Mouse (Mus musculus): ENCODE data around the gene Map2k6. TPM values are rescaled to one million over a fixed set of nuclear protein-coding genes. Genes with fewer than 3 reads are reported as not detected.
A peak's percentile ranks its signal among the peaks of the same experiment; 100 is the strongest.

The Map2k6 gene
- polyA plus RNA-seq, 1 experiment from 2014 or later: 4.7 TPM

DNA sequence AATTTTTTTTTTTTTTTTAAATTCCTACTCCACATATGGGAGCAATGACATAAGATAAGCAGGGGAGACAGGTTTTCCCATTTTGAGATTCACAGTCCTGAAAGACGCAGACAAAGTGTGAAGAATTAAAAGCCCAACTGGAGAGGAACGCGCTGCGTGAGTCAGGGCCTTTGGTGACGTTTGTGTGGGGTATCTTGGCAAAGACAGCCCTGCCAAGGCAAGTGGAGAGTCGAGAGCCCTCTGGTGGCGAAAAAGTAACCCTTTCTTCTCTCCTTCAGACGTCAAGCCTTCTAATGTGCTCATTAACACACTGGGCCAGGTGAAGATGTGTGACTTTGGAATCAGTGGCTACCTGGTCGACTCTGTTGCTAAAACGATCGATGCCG is 97.1 kb downstream of the Map2k6 start:
- H3K9ac ChIP-seq (replicated peaks; ENCODE audit: low read depth): no peak overlapping the region
- 0 out of 2 replicates have a peak, but pooled peaks cover 3% of the 10 kb centered on the region for H3K4me1 ChIP-seq (ENCODE audit: insufficient read depth, low read depth, low read length)
- no peaks in the 10 kb centered on the region for H3K36me3 ChIP-seq (ENCODE audit: insufficient read depth, low read length)
- no peak overlapping the region for H3K4me3 ChIP-seq (ENCODE audit: low read depth, low read length)
- peak; percentile 71 for DNase-seq (ENCODE audit: low spot score)
- ATAC-seq: 0 out of 2 replicates have a peak, but pooled peaks have one; percentile 19
- no peak overlapping the region for H3K4me2 ChIP-seq (replicated peaks; ENCODE audit: low read depth, low read length)
- WGBS: 49% methylated on average over 12 of the region's 12 CpGs
- no peaks in the 10 kb centered on the region for H3K27me3 ChIP-seq (replicated peaks; ENCODE audit: insufficient read depth, low read length)
- no peak for TF ChIP-seq EP300 (IDR thresholded peaks at IDR 0.05)
- peak; percentile 72 for TF ChIP-seq CTCF (IDR thresholded peaks at IDR 0.05)
- H3K9me3 ChIP-seq (ENCODE audit: low read length): no peaks in the 10 kb centered on the region
- H3K27ac ChIP-seq (ENCODE audit: low read length): no peak overlapping the region

DNA sequence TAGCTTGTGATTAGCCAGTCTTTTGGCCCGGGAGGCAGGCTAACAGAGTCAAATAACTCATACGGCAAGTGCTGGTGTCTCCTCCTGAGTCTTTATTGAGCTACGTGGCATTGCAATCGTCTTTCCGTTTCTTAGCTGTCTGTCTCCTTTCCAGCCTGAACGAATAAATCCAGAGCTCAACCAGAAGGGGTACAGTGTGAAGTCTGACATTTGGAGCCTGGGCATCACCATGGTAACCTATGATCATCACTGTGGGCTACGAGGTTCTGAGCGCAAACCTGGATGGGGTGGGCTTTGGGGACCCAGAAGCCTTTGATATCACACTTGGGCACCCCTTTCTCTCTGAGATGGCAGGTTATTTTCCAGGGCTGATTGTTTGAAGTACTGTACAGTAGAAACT is 98.8 kb downstream of the Map2k6 start:
- H3K9ac ChIP-seq (replicated peaks; ENCODE audit: low read depth): no peak overlapping the region
- TF ChIP-seq EP300 (IDR thresholded peaks at IDR 0.05): no peak
- H3K27me3 ChIP-seq (replicated peaks; ENCODE audit: insufficient read depth, low read length): no peaks in the 10 kb centered on the region
- no peak overlapping the region for H3K4me3 ChIP-seq (ENCODE audit: low read depth, low read length)
- no peaks in the 10 kb centered on the region for H3K9me3 ChIP-seq (ENCODE audit: low read length)
- H3K36me3 ChIP-seq (ENCODE audit: insufficient read depth, low read length): no peaks in the 10 kb centered on the region
- ATAC-seq (no peak), DNase-seq (ENCODE audit: low spot score) (no peak)
- H3K27ac ChIP-seq (ENCODE audit: low read length): no peak overlapping the region
- H3K4me2 ChIP-seq (replicated peaks; ENCODE audit: low read depth, low read length): no peak overlapping the region
- WGBS: 87% methylated on average over 8 of the region's 8 CpGs
- H3K4me1 ChIP-seq (ENCODE audit: insufficient read depth, low read depth, low read length): 0 out of 2 replicates have a peak, but pooled peaks cover 3% of the 10 kb centered on the region

DNA sequence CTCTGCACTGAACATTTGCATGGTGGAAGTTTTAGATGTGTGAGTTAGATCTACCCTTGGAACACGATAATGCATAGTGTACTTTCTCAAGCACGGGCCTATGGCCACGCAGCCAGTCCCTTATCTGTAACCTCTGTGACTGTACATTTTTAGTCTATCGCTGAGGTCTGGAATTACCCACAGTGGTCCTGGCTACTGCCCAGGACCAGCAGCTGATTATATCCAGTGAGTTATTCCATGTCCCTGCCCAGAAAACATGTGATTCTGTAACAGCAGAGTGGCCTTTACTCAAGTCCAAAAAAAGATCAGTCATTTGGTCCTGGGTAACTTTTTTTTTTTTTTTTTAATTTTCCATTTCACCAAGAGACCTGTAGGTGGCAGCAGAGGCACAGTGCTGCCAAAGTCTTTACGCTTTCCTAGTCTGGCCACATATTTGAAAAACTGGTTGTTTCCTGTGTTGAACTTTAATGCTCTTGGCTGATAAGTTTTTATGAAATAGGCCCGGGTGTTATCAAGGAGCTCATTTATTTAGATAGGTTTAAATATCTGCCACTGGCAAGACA is 99.8 kb downstream of the Map2k6 start:
- H3K9ac ChIP-seq (replicated peaks; ENCODE audit: low read depth): no peak overlapping the region
- H3K9me3 ChIP-seq (ENCODE audit: low read length): no peaks in the 10 kb centered on the region
- 0 out of 2 replicates have a peak, but pooled peaks cover 3% of the 10 kb centered on the region for H3K4me1 ChIP-seq (ENCODE audit: insufficient read depth, low read depth, low read length)
- peak; percentile 83 for TF ChIP-seq CTCF (IDR thresholded peaks at IDR 0.05)
- no peak for TF ChIP-seq EP300 (IDR thresholded peaks at IDR 0.05)
- ATAC-seq: peak; percentile 54
- no peak overlapping the region for H3K4me3 ChIP-seq (ENCODE audit: low read depth, low read length)
- no peaks in the 10 kb centered on the region for H3K36me3 ChIP-seq (ENCODE audit: insufficient read depth, low read length)
- WGBS: 33% methylated on average over 6 of the region's 6 CpGs
- DNase-seq (ENCODE audit: low spot score): peak; percentile 82
- H3K4me2 ChIP-seq (replicated peaks; ENCODE audit: low read depth, low read length): no peak overlapping the region
- H3K27me3 ChIP-seq (replicated peaks; ENCODE audit: insufficient read depth, low read length): no peaks in the 10 kb centered on the region
- no peak overlapping the region for H3K27ac ChIP-seq (ENCODE audit: low read length)

DNA sequence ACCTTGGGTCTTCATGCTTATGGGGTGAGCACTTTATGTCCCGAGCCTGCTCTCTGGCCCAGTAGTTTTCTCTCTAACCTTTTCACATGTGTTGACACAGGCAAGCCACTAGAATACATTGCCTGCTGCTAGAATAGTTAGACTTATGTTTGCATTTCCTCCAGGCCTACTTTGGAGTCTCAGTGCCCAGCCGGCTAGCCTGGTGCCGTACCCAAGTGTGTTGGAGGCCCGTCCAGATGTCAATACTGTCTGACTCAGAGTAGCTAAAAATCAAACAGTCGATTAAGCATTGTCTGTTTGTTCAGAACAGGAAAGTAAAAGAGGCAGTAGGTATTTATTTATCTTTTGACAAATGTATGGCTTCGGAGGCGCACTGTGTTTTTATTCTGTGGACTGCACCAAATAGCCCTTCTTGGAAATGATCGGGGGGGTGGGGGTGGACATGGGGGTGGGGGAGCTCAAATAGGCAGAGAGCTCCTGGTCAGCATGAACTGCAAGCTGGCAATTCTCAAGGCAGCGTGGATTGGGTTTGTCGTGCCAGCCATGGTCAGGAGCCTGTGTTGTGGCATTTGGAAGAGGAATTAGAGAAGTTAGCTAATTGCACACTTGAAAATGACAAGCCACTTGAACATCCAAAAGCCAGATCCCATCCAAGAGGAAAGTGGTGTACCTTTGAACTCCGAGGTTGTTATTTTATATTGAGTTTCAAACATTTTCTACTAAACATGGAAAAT is 104.2 kb downstream of the Map2k6 start:
- Histone ChIP-seq H3K4me1 (ENCODE audit: insufficient read depth, low read depth, low read length) (0 out of 2 replicates have a peak, but pooled peaks cover 3% of the 10 kb centered on the region), H3K4me3 (ENCODE audit: low read depth, low read length) (no peak overlapping the region), H3K9me3 (ENCODE audit: low read length) (no peaks in the 10 kb centered on the region), H3K27ac (ENCODE audit: low read length) (no peak overlapping the region), H3K4me2 (replicated peaks; ENCODE audit: low read depth, low read length) (no peak overlapping the region), H3K36me3 (ENCODE audit: insufficient read depth, low read length) (no peaks in the 10 kb centered on the region), H3K27me3 (replicated peaks; ENCODE audit: insufficient read depth, low read length) (no peaks in the 10 kb centered on the region), H3K9ac (replicated peaks; ENCODE audit: low read depth) (no peak overlapping the region)
- WGBS: 59% methylated on average over 11 of the region's 11 CpGs
- TF ChIP-seq EP300 (IDR thresholded peaks at IDR 0.05) (no peak), CTCF (IDR thresholded peaks at IDR 0.05) (no peak)
- ATAC-seq: no peak
- no peak for DNase-seq (ENCODE audit: low spot score)

DNA sequence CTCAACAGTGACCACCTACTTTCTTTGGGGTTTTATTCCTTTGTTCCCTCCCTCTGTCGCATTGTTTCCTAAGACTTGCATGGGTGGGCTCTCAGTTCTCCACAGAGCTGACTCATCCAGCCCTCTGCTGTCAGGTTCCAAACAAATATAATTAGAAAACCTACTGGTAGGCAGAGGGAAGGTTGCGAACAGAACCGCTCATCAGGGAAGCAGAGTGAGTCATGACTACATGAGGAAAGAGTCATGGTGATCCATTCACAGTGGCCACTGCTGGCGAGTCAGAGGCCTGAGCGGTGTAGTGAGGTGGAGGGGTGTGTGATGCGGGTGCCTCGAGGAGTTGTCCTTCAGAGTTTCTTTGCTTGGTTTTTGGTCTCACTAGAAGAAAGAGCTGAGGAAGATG is 112.5 kb downstream of the Map2k6 start:
- Histone ChIP-seq H3K27me3 (replicated peaks; ENCODE audit: insufficient read depth, low read length) (no peaks in the 10 kb centered on the region), H3K9ac (replicated peaks; ENCODE audit: low read depth) (no peak overlapping the region), H3K4me3 (ENCODE audit: low read depth, low read length) (no peak overlapping the region), H3K4me2 (replicated peaks; ENCODE audit: low read depth, low read length) (no peak overlapping the region), H3K9me3 (ENCODE audit: low read length) (no peaks in the 10 kb centered on the region), H3K36me3 (ENCODE audit: insufficient read depth, low read length) (no peaks in the 10 kb centered on the region), H3K4me1 (ENCODE audit: insufficient read depth, low read depth, low read length) (no peaks in the 10 kb centered on the region), H3K27ac (ENCODE audit: low read length) (no peak overlapping the region)
- TF ChIP-seq CTCF (IDR thresholded peaks at IDR 0.05): no peak
- TF ChIP-seq EP300 (IDR thresholded peaks at IDR 0.05): no peak
- no peak for DNase-seq (ENCODE audit: low spot score)
- 86% methylated on average over 7 of the region's 7 CpGs for WGBS
- no peak for ATAC-seq

DNA sequence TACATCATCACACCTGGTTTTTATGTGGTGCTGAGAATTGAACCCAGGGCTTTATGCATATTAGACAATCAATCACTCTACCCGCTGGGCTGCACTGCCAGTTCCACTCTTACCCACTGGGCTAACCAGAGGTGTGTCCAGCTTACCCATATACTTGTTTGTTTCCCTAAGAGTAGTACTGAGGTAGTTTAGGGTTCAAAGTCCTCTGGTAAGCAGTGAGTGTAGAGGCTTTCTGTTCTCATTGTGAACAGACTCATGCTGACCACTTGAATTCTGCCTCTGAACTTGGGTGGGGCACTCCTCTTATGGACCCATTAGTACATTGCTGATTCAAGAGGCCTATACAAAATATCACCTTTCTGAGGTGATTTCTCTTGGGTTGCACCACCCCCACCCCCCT is 119.7 kb downstream of the Map2k6 start:
- no peak overlapping the region for H3K4me3 ChIP-seq (ENCODE audit: low read depth, low read length)
- H3K36me3 ChIP-seq (ENCODE audit: insufficient read depth, low read length): no peaks in the 10 kb centered on the region; the same call in 1 of the 2 replicates
- no peak overlapping the region for H3K9ac ChIP-seq (replicated peaks; ENCODE audit: low read depth)
- no peak overlapping the region for H3K4me2 ChIP-seq (replicated peaks; ENCODE audit: low read depth, low read length)
- H3K27ac ChIP-seq (ENCODE audit: low read length): no peak overlapping the region
- H3K4me1 ChIP-seq (ENCODE audit: insufficient read depth, low read depth, low read length): no peaks in the 10 kb centered on the region
- WGBS: 78% methylated on average over 1 of the region's 1 CpGs
- no peaks in the 10 kb centered on the region for H3K27me3 ChIP-seq (replicated peaks; ENCODE audit: insufficient read depth, low read length)
- ATAC-seq: no peak
- no peak for TF ChIP-seq EP300 (IDR thresholded peaks at IDR 0.05)
- no peak for TF ChIP-seq CTCF (IDR thresholded peaks at IDR 0.05)
- no peak for DNase-seq (ENCODE audit: low spot score)
- no peaks in the 10 kb centered on the region for H3K9me3 ChIP-seq (ENCODE audit: low read length)
